Mouse (Mus musculus): ENCODE results near the gene Grin2b. TPM values are rescaled to one million over a fixed set of nuclear protein-coding genes. Genes with fewer than 3 reads are reported as not detected.

Gene Grin2b
- polyA plus RNA-seq, 1 experiment, result 0.61 TPM

GRCm38 (mm10) chr6:135894793-135895228, 278.5 kb downstream of the Grin2b start:
- Histone ChIP-seq H3K27ac (ENCODE audit: insufficient read depth, low read length) (no peak overlapping the region), H3K4me1 (ENCODE audit: control insufficient read depth, insufficient read depth, low read length) (no peaks in the 10 kb centered on the region), H3K4me3 (ENCODE audit: insufficient read depth, low read length) (no peak overlapping the region)
- TF ChIP-seq POLR2A (IDR thresholded peaks at IDR 0.05; ENCODE audit: low read depth, low read length) (no peak), CTCF (IDR thresholded peaks at IDR 0.05; ENCODE audit: borderline replicate concordance, insufficient read depth, low read length) (no peak)

DNA sequence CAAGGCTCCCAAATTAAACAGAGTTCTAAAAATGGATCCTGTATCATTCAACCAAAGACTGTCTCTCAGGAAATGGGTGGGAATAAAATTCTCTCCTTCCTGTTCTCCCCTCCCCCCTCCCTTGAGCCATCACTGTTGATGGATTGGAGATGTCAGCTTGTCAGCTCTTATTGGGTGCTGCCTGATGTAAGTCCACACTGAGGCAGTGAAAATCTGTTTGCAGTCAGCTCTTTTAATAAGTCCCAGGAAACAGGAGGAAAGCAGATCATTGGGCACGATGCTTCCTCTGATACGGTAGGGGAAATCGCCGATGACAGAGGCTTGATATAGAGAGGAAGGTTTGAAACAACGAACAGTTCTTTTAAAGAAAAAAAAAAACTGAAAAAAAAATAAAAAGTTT, 290.7 kb downstream of the Grin2b start:
- H3K27ac ChIP-seq (ENCODE audit: insufficient read depth, low read length), result no peak overlapping the region
- no peak overlapping the region for H3K4me3 ChIP-seq (ENCODE audit: insufficient read depth, low read length)
- no peaks in the 10 kb centered on the region for H3K4me1 ChIP-seq (ENCODE audit: control insufficient read depth, insufficient read depth, low read length)
- TF ChIP-seq CTCF (IDR thresholded peaks at IDR 0.05; ENCODE audit: borderline replicate concordance, insufficient read depth, low read length) (no peak), POLR2A (IDR thresholded peaks at IDR 0.05; ENCODE audit: low read depth, low read length) (no peak)

GRCm38 (mm10) chr6:135876163-135876726, 297.1 kb downstream of the Grin2b start:
- H3K27ac ChIP-seq (ENCODE audit: insufficient read depth, low read length), result no peak overlapping the region
- H3K4me3 ChIP-seq (ENCODE audit: insufficient read depth, low read length), result no peak overlapping the region
- TF ChIP-seq CTCF (IDR thresholded peaks at IDR 0.05; ENCODE audit: borderline replicate concordance, insufficient read depth, low read length) (no peak), POLR2A (IDR thresholded peaks at IDR 0.05; ENCODE audit: low read depth, low read length) (no peak)
- no peaks in the 10 kb centered on the region for H3K4me1 ChIP-seq (ENCODE audit: control insufficient read depth, insufficient read depth, low read length)

- Histone ChIP-seq H3K27ac (ENCODE audit: insufficient read depth, low read length) (no peak overlapping the region), H3K4me3 (ENCODE audit: insufficient read depth, low read length) (no peak overlapping the region), H3K4me1 (ENCODE audit: control insufficient read depth, insufficient read depth, low read length) (no peaks in the 10 kb centered on the region)
- TF ChIP-seq POLR2A (IDR thresholded peaks at IDR 0.05; ENCODE audit: low read depth, low read length) (no peak), CTCF (IDR thresholded peaks at IDR 0.05; ENCODE audit: borderline replicate concordance, insufficient read depth, low read length) (no peak)
Measured at GRCm38 (mm10) chr6:135874626-135875025, 298.7 kb downstream of the Grin2b start.

- H3K4me3 ChIP-seq (ENCODE audit: insufficient read depth, low read length), result no peak overlapping the region
- H3K4me1 ChIP-seq (ENCODE audit: control insufficient read depth, insufficient read depth, low read length), result no peaks in the 10 kb centered on the region
- H3K27ac ChIP-seq (ENCODE audit: insufficient read depth, low read length), result no peak overlapping the region
- TF ChIP-seq POLR2A (IDR thresholded peaks at IDR 0.05; ENCODE audit: low read depth, low read length) (no peak), CTCF (IDR thresholded peaks at IDR 0.05; ENCODE audit: borderline replicate concordance, insufficient read depth, low read length) (no peak)
Measured at GRCm38 (mm10) chr6:135865832-135866231, 307.5 kb downstream of the Grin2b start.

DNA sequence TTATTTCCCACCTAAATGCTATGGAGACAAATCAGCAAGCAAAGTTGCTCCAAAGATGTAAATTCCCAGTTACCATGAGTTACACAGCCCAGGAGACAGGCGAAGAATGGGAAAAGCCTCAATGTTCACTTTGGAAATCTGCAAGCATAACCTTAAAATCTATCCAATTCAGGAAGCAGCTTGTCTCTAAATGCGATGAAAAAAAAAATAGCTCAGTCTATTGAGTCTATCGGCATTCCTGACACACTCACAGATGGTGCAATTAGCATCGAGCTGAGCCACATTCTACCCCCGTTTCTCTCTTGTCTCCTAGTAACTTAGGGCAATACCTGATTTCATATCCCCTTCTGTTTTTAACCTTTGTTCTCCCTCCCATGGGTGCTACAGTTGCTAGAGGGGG, 309.3 kb downstream of the Grin2b start:
- no peak for TF ChIP-seq CTCF (IDR thresholded peaks at IDR 0.05; ENCODE audit: borderline replicate concordance, insufficient read depth, low read length)
- no peak for TF ChIP-seq POLR2A (IDR thresholded peaks at IDR 0.05; ENCODE audit: low read depth, low read length)
- no peaks in the 10 kb centered on the region for H3K4me1 ChIP-seq (ENCODE audit: control insufficient read depth, insufficient read depth, low read length)
- H3K27ac ChIP-seq (ENCODE audit: insufficient read depth, low read length), result no peak overlapping the region
- H3K4me3 ChIP-seq (ENCODE audit: insufficient read depth, low read length), result no peak overlapping the region

GRCm38 (mm10) chr6:135859502-135859901, 313.8 kb downstream of the Grin2b start:
- no peak overlapping the region for H3K4me3 ChIP-seq (ENCODE audit: insufficient read depth, low read length)
- TF ChIP-seq POLR2A (IDR thresholded peaks at IDR 0.05; ENCODE audit: low read depth, low read length), result no peak
- TF ChIP-seq CTCF (IDR thresholded peaks at IDR 0.05; ENCODE audit: borderline replicate concordance, insufficient read depth, low read length), result no peak

DNA sequence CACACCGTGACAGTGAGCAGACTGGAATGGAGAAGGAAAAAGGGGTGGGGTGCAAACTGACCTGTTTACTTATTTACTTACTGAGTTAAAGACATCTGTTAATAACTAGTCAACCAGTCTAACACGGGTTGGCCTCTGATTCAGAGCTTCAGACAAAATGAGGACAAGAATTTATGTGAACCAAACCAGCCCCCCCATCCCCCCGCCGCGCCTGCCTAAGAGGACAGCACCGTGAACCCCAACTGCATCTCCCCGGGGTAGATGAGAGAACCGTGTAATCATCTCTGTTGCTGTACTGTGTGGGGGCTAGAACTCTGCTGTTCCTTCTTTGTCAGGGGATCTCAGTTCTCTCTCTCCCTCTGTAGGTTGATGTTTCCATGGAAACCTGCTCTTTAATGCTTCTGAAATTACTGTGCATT, 319.1 kb downstream of the Grin2b start:
- no peak for TF ChIP-seq POLR2A (IDR thresholded peaks at IDR 0.05; ENCODE audit: low read depth, low read length)
- no peak for TF ChIP-seq CTCF (IDR thresholded peaks at IDR 0.05; ENCODE audit: borderline replicate concordance, insufficient read depth, low read length)
- H3K4me1 ChIP-seq (ENCODE audit: control insufficient read depth, insufficient read depth, low read length), result no peaks in the 10 kb centered on the region
- H3K27ac ChIP-seq (ENCODE audit: insufficient read depth, low read length), result no peak overlapping the region
- no peak overlapping the region for H3K4me3 ChIP-seq (ENCODE audit: insufficient read depth, low read length)

More at GRCm38 (mm10) chr6:135859502-135859901, 313.8 kb downstream of the Grin2b start:
- Histone ChIP-seq H3K27ac (ENCODE audit: insufficient read depth, low read length) (no peak overlapping the region), H3K4me1 (ENCODE audit: control insufficient read depth, insufficient read depth, low read length) (no peaks in the 10 kb centered on the region)

DNA sequence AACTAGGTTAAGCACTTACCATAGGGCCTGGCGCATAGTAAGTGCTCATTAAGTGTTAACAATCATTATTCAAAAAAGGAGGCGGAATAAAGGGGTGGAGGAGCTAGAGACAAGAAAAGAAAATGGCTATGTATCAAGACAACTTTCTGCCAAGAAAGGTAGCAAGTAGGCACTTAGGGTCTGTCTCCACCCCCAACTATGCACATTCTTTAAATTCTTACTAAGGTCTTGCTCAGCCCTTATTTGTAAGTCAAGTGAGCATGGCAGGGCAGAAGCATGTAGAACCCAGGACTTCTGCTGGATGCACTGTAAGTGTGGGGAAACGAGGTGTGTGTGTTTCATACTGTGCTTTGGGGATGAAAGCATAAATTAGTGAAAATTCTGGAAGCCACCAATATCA, 329.6 kb downstream of the Grin2b start:
- TF ChIP-seq CTCF (IDR thresholded peaks at IDR 0.05; ENCODE audit: borderline replicate concordance, insufficient read depth, low read length) (no peak), POLR2A (IDR thresholded peaks at IDR 0.05; ENCODE audit: low read depth, low read length) (no peak)
- Histone ChIP-seq H3K27ac (ENCODE audit: insufficient read depth, low read length) (no peak overlapping the region), H3K4me1 (ENCODE audit: control insufficient read depth, insufficient read depth, low read length) (no peaks in the 10 kb centered on the region), H3K4me3 (ENCODE audit: insufficient read depth, low read length) (no peak overlapping the region)

DNA sequence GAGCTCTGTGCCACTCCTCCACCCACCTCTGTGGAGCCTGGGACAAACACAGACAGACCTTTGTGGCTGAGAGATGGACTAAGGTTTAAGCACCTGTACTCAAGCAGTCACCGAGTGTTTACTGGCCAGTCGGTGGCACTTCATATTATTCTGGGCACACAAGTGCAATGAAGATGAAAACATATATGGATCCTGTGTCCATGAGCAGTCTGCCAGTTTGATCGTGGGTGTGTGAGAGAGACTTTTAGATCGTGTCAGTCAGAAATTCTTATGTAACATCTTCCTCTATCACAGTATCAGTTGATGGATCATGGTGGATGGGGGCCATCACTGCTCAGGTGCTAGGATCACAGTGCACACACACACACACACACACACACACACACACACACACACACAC, 337.0 kb downstream of the Grin2b start:
- no peaks in the 10 kb centered on the region for H3K4me1 ChIP-seq (ENCODE audit: control insufficient read depth, insufficient read depth, low read length)
- TF ChIP-seq POLR2A (IDR thresholded peaks at IDR 0.05; ENCODE audit: low read depth, low read length) (no peak), CTCF (IDR thresholded peaks at IDR 0.05; ENCODE audit: borderline replicate concordance, insufficient read depth, low read length) (no peak)
- no peak overlapping the region for H3K27ac ChIP-seq (ENCODE audit: insufficient read depth, low read length)
- H3K4me3 ChIP-seq (ENCODE audit: insufficient read depth, low read length), result no peak overlapping the region
